Mouse (Mus musculus) heart, embryonic 13.5 days (tissue): ENCODE measurements around the gene Ctdnep1. TPM values are rescaled to one million over a fixed set of nuclear protein-coding genes. Genes with fewer than 3 reads are reported as not detected.

Experiments used
- ATAC-seq: fragments of 200-750 bp; cut with Nextera tagmentation; 2 replicates; pipeline ENCODE4 v1.8.0; 2017; ENCODE audit warnings: moderate TSS enrichment; ENCODE audit not compliant: insufficient number of reproducible peaks, low FRiP score, low TSS enrichment; ENCODE audit errors: extremely low read depth
- H3K27ac ChIP-seq: fragments of 300-500 bp; sonication (generic); replicated peaks from 2 replicates; pipeline ENCODE4 v1.5.1; 2015; ENCODE audit warnings: moderate library complexity, mild to moderate bottlenecking, inconsistent platforms
- H3K27me3 ChIP-seq: fragments of 300-500 bp; sonication (generic); replicated peaks from 2 replicates; pipeline ENCODE4 v1.6.1; 2015; ENCODE audit warnings: mild to moderate bottlenecking, inconsistent platforms
- H3K36me3 ChIP-seq: fragments of 300-500 bp; sonication (generic); 2 replicates; pipeline ENCODE4 v1.6.1; 2015; ENCODE audit warnings: mild to moderate bottlenecking, inconsistent platforms
- H3K4me1 ChIP-seq: fragments of 300-500 bp; sonication (generic); 2 replicates; pipeline ENCODE4 v1.6.1; 2015; ENCODE audit warnings: inconsistent platforms
- H3K4me2 ChIP-seq: fragments of 300-500 bp; sonication (generic); 2 replicates; pipeline ENCODE4 v1.6.1; 2015; ENCODE audit warnings: inconsistent platforms, mild to moderate bottlenecking, moderate library complexity
- H3K4me3 ChIP-seq: fragments of 300-500 bp; sonication (generic); 2 replicates; pipeline ENCODE4 v1.5.1; 2015; ENCODE audit warnings: moderate library complexity, mild to moderate bottlenecking, inconsistent platforms
- H3K9ac ChIP-seq: fragments of 300-500 bp; sonication (generic); 2 replicates; pipeline ENCODE4 v1.6.1; 2015; ENCODE audit warnings: inconsistent platforms, mild to moderate bottlenecking, moderate library complexity
- H3K9me3 ChIP-seq: fragments of 300-500 bp; sonication (generic); 2 replicates; pipeline ENCODE4 v1.6.1; 2016; ENCODE audit warnings: inconsistent platforms
- WGBS: fragments of 180-500 bp; shearing (Covaris S2); methylation state at CpG from one replicate; pipeline ENCODE4 v1.1.7; 2015; ENCODE audit warnings: mixed read lengths; 5-methylcytosine and 5-hydroxymethylcytosine counted together
- polyA plus RNA-seq: library from polyadenylated mRNA; unstranded; fragments of >200 nt; fragmentation: Nextera tagmentation; extraction: Ambion mirVana; gene quantifications from 2 replicates; pipeline ENCODE4 v1.2.1, GENCODE M21; 2015

The Ctdnep1 gene
- 21.0 and 21.1 TPM in 2 replicates for polyA plus RNA-seq

GRCm38 (mm10) chr11:69981141-69981762 is at the start of gene Ctdnep1:
Gene Ctdnep1, plus strand, starts transcription at chr11:69981156.
- peak within 1 kb of the TSS; percentile 100 for H3K4me3 ChIP-seq
- peak within 1 kb of the TSS; percentile 99 for H3K27ac ChIP-seq
- peak within 1 kb of the TSS; percentile 100 for H3K9ac ChIP-seq
- peak; percentile 14; the same call in 1 of the 2 replicates for ATAC-seq
- WGBS, result under 1% methylated on average over 43 of the region's 43 CpGs
- peaks cover 35% of the 10 kb centered on the region for H3K4me1 ChIP-seq
- no peaks in the 10 kb centered on the region for H3K27me3 ChIP-seq
- H3K9me3 ChIP-seq, result no peaks in the 10 kb centered on the region
- peak within 1 kb of the TSS; percentile 87 for H3K4me2 ChIP-seq
- H3K36me3 ChIP-seq, result peaks cover 54% of the 10 kb centered on the region

DNA sequence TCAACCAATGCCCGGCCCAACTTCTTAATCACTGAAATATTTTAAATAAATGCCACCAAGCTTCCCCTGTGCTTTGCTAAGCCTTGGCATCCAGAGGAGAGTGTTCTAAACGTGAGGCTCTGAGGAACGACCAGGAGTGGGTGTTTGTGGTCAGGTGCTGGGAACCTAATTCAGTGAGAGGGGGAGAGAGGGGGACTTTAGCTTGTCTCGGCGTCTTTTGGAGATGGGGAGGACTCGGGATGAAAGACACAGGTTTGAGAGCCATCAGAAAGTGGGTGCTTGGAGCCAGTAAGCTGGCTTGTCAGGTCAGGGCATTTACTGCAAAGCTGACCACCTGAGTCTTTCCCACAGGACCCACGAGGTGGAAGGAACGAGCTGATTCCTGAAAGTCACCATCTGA is 49.2 kb upstream of the Ctdnep1 start:
- Histone ChIP-seq H3K4me2 (no peak overlapping the region), H3K4me3 (no peak overlapping the region), H3K9me3 (no peaks in the 10 kb centered on the region), H3K4me1 (peaks cover 23% of the 10 kb centered on the region), H3K36me3 (no peaks in the 10 kb centered on the region), H3K27ac (no peak overlapping the region), H3K27me3 (peaks cover 18% of the 10 kb centered on the region), H3K9ac (no peak overlapping the region)
- no peak for ATAC-seq
- WGBS, result 64% methylated on average over 8 of the region's 8 CpGs

DNA sequence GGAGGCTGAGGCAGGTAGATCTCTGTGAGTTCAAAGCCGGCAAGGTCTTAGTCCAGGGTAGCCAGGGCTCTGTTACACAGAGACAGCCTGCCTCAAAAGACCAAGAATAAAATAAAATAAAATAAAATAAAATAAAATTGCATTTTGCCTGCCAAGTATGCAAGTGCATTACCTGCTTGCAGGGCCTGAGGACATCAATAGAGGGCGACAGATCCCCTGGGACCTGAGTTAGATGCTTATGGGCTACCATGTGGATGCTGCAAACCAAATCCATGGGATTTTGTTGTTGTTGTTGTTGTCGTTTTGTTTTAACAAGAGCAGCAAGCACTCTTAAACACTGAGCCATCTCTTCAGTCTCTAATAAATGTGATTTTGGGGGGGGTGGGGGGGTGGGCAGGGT is 48.7 kb upstream of the Ctdnep1 start:
- Histone ChIP-seq H3K4me3 (no peak overlapping the region), H3K27me3 (peaks cover 23% of the 10 kb centered on the region), H3K36me3 (no peaks in the 10 kb centered on the region), H3K9me3 (no peaks in the 10 kb centered on the region), H3K9ac (no peak overlapping the region), H3K4me2 (no peak overlapping the region), H3K4me1 (peaks cover 28% of the 10 kb centered on the region), H3K27ac (no peak overlapping the region)
- no peak for ATAC-seq
- WGBS, result 44% methylated on average over 3 of the region's 3 CpGs

- Histone ChIP-seq H3K27me3 (peaks cover 31% of the 10 kb centered on the region), H3K4me1 (peaks cover 36% of the 10 kb centered on the region)
Measured at GRCm38 (mm10) chr11:69933066-69933465, 47.9 kb upstream of the Ctdnep1 start.

GRCm38 (mm10) chr11:69934169-69934568 is 46.8 kb upstream of the Ctdnep1 start:
- no peaks in the 10 kb centered on the region for H3K36me3 ChIP-seq
- no peak overlapping the region for H3K27ac ChIP-seq
- peaks cover 37% of the 10 kb centered on the region for H3K4me1 ChIP-seq
- peak overlapping the region; percentile 64 for H3K4me3 ChIP-seq
- H3K4me2 ChIP-seq, result peak overlapping the region; percentile 93
- 1% methylated on average over 18 of the region's 18 CpGs for WGBS
- peaks cover 42% of the 10 kb centered on the region for H3K27me3 ChIP-seq
- H3K9ac ChIP-seq, result peak overlapping the region; percentile 53; the same call in 1 of the 2 replicates
- no peak for ATAC-seq
- no peaks in the 10 kb centered on the region for H3K9me3 ChIP-seq

More at GRCm38 (mm10) chr11:69933066-69933465, 47.9 kb upstream of the Ctdnep1 start:
- Histone ChIP-seq H3K36me3 (no peaks in the 10 kb centered on the region), H3K27ac (no peak overlapping the region), H3K4me3 (no peak overlapping the region), H3K4me2 (no peak overlapping the region), H3K9me3 (no peaks in the 10 kb centered on the region), H3K9ac (no peak overlapping the region)
- no peak for ATAC-seq
- WGBS, result 72% methylated on average over 4 of the region's 4 CpGs

- no peaks in the 10 kb centered on the region for H3K36me3 ChIP-seq
- 19% methylated on average over 6 of the region's 6 CpGs for WGBS
Measured at GRCm38 (mm10) chr11:69934681-69935080, 46.3 kb upstream of the Ctdnep1 start.

DNA sequence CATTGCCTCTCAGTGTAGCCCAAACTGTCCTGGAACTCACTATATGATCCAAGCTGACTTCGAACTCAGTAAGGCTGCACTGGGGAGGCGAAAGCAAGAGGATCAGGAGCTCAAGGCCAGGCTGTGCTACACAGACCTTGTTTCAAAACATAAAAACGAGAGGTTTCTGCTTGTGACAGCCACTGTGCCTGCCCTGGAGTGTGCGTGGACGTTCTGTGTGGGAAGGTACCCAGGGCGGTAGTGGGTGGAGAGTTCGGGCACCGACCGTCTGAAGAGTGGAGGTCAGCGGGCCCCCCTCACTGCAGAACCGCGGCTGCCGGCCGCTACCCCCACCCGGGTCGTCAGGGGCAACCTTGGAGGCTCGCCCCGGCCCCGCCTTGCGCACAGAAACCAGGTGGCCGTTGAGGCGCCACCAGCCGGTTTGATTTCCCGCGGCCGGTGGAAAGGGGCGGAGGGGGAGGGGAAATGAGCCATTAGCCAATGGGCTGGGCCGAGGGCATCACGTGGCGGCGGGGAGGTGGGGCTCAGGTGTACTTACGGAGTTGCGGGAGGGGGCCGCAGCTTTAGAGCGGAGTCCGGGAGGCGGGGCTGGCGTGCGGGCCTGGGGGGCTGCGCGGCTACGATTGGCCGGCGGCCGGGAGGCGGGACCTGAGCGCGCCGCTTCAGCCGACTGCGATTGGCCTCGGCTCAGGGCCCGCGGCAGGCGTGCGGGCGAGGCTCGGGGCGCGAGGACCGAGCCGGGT is 45.6 kb upstream of the Ctdnep1 start, which contains the start of gene Ybx2:
Ybx2 (plus strand) TSS at position 660 of the 743 bp plus-strand sequence.
- no peaks in the 10 kb centered on the region for H3K9me3 ChIP-seq
- peak within 1 kb of the TSS; percentile 93 for H3K4me2 ChIP-seq
- H3K27ac ChIP-seq, result peak within 1 kb of the TSS; percentile 53
- H3K4me1 ChIP-seq, result peaks cover 37% of the 10 kb centered on the region
- peak; percentile 91 for ATAC-seq
- H3K4me3 ChIP-seq, result peak within 1 kb of the TSS; percentile 64
- WGBS, result 2% methylated on average over 61 of the region's 62 CpGs
- peak within 1 kb of the TSS; percentile 83 for H3K9ac ChIP-seq
- peaks cover 53% of the 10 kb centered on the region for H3K27me3 ChIP-seq
- no peaks in the 10 kb centered on the region for H3K36me3 ChIP-seq

More at GRCm38 (mm10) chr11:69934681-69935080, 46.3 kb upstream of the Ctdnep1 start:
- Histone ChIP-seq H3K27me3 (peaks cover 47% of the 10 kb centered on the region), H3K27ac (no peak overlapping the region), H3K4me1 (peaks cover 37% of the 10 kb centered on the region), H3K4me3 (peak overlapping the region; percentile 64), H3K9me3 (no peaks in the 10 kb centered on the region), H3K4me2 (peak overlapping the region; percentile 93), H3K9ac (peak overlapping the region; percentile 67)
- no peak for ATAC-seq

DNA sequence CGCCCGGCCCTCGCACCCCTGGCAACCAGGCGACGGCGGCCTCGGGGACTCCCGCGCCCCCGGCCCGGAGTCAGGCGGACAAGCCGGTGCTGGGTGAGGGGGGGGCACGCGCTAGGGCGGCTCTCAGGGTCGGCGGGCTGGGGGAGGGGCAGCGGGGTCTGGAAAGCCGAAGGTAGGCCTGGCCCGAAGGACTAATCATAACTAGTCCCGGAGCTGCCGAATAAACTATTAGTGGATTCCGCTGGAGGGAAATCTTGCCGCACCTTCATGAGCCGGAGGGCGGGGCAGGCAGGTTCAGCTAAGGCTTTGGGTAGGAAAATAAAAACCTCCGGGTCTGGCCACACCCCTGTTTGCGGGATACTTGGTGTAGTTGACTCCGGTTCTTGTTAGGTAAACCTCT is 44.8 kb upstream of the Ctdnep1 start:
- Histone ChIP-seq H3K9ac (peak overlapping the region; percentile 83), H3K4me2 (peak overlapping the region; percentile 93), H3K4me3 (peak overlapping the region; percentile 64), H3K4me1 (peaks cover 37% of the 10 kb centered on the region), H3K27ac (peak overlapping the region; percentile 53; the same call in 1 of the 2 replicates), H3K36me3 (no peaks in the 10 kb centered on the region), H3K27me3 (peaks cover 57% of the 10 kb centered on the region), H3K9me3 (no peaks in the 10 kb centered on the region)
- 2% methylated on average over 27 of the region's 30 CpGs for WGBS
- ATAC-seq, result no peak

GRCm38 (mm10) chr11:69936714-69937347 is 44.1 kb upstream of the Ctdnep1 start:
- H3K27ac ChIP-seq, result peak overlapping the region; percentile 53
- peaks cover 57% of the 10 kb centered on the region for H3K27me3 ChIP-seq
- H3K9ac ChIP-seq, result peak overlapping the region; percentile 83
- ATAC-seq, result no peak
- WGBS, result 45% methylated on average over 9 of the region's 9 CpGs
- H3K4me2 ChIP-seq, result peak overlapping the region; percentile 93
- H3K4me1 ChIP-seq, result peaks cover 37% of the 10 kb centered on the region
- peak overlapping the region; percentile 64 for H3K4me3 ChIP-seq
- peaks cover 4% of the 10 kb centered on the region; the same call in 1 of the 2 replicates for H3K36me3 ChIP-seq
- no peaks in the 10 kb centered on the region for H3K9me3 ChIP-seq

DNA sequence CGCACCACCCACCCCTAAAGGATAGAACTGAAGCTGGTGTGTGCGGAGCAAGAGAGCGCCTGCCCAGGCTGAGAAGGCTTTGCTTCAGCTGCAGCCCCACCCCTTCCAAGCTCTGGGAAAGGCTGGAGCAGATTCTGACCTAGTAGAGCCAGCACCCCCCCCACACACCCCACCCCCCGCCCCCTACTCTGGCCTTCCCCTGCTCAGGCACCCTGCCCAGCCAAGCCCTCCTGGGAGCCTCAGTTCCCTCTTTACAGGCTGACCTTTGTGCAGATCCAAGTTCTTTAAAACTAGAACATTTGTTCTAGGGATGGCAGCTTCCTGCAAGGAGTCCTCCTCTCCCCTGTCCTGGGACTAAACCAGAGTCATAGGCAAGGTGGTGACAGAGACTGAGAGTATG is 43.6 kb upstream of the Ctdnep1 start:
- Histone ChIP-seq H3K27ac (peak overlapping the region; percentile 53; the same call in 1 of the 2 replicates), H3K27me3 (peaks cover 58% of the 10 kb centered on the region), H3K4me2 (peak overlapping the region; percentile 93), H3K9ac (peak overlapping the region; percentile 83), H3K36me3 (peaks cover 9% of the 10 kb centered on the region), H3K4me3 (peak overlapping the region; percentile 64), H3K4me1 (peaks cover 37% of the 10 kb centered on the region), H3K9me3 (no peaks in the 10 kb centered on the region)
- WGBS, result 23% methylated on average over 4 of the region's 4 CpGs
- no peak for ATAC-seq

DNA sequence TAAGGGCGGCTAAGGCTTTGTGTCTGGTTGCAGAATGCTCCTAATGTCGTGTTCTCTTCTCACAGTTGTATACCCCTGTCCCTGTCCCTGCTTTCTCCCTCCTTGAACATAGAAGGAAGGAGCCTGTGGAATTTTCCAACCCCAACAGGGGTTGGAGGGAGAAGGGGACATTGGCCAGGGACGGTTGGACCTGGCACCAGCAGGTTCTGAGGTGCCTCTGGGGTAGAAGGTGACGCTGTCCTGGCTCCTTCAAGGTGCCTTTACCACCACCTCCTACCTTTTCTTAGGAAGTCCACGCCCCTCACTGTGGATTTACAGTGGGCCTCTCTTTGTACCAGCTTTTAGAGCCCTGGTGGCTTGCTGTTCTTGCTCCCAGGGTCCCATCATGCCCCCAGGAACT is 43.1 kb upstream of the Ctdnep1 start:
- 53% methylated on average over 5 of the region's 5 CpGs for WGBS
- H3K9ac ChIP-seq, result peak overlapping the region; percentile 83; the same call in 1 of the 2 replicates
- no peak overlapping the region for H3K4me2 ChIP-seq

More for the DNA sequence above, 43.1 kb upstream of the Ctdnep1 start:
- Histone ChIP-seq H3K4me1 (peaks cover 37% of the 10 kb centered on the region), H3K4me3 (no peak overlapping the region), H3K27me3 (peaks cover 62% of the 10 kb centered on the region), H3K36me3 (peaks cover 14% of the 10 kb centered on the region), H3K27ac (peak overlapping the region; percentile 53; the same call in 1 of the 2 replicates), H3K9me3 (no peaks in the 10 kb centered on the region)
- ATAC-seq, result no peak
